Mouse (Mus musculus) ES-E14 (cell line): Measurements from ENCODE around the gene Scfd2.

Experiments
- HCFC1 ChIP-seq: IDR thresholded peaks from 2 replicates; pipeline ENCODE4 v1.6.1; 2012; ENCODE audit warnings: low read length, inconsistent platforms, borderline replicate concordance; ENCODE audit not compliant: insufficient read depth
- ZNF384 ChIP-seq: IDR thresholded peaks from 2 replicates; pipeline ENCODE4 v1.6.1; 2012; ENCODE audit warnings: low read depth, low read length, inconsistent platforms

GRCm38 (mm10) chr5:74164547-74164946, 367.0 kb downstream of the Scfd2 start:
- no peak for TF ChIP-seq HCFC1
- no peak for TF ChIP-seq ZNF384
